Mouse (Mus musculus): ENCODE results near the gene Etv4. TPM values are rescaled to one million over a fixed set of nuclear protein-coding genes. Genes with fewer than 3 reads are reported as not detected.
A peak's percentile ranks its signal among the peaks of the same experiment; 100 is the strongest.

Etv4 gene
- total RNA-seq (2021), result 1 to 10 TPM; 2.7 to 3.1 TPM
- long read RNA-seq, experiment 1, partial matches to known transcripts, result 1 of 1 reads
- long read RNA-seq, experiment 1, other reads (novel, unspliced or antisense), result 0 of 1 reads
- long read RNA-seq, experiment 2, partial matches to known transcripts, result 0 of 2 reads
- long read RNA-seq, experiment 2, other reads (novel, unspliced or antisense), result 0 of 2 reads

- intact Hi-C loops (cut with DNase I), result no loop called here
- Histone ChIP-seq H3K4me3 (peak within 1 kb of the TSS; percentile 83), H3K27ac (peak within 1 kb of the TSS; percentile 38)
- DNase-seq, result peak; percentile 85
- no peak for TF ChIP-seq CTCF (IDR thresholded peaks at IDR 0.05)
Observed at GRCm38 (mm10) chr11:101785143-101785851, at the start of gene Etv4. Etv4 (minus strand) TSS chr11:101785371.

- intact Hi-C loops (cut with DNase I), result loop anchor here (5.0 kb wide), 1 partner anchor 50 kb away; no protein-coding TSS in a partner anchor
- peak overlapping the region; percentile 49 for H3K27ac ChIP-seq
- H3K4me3 ChIP-seq, result no peak overlapping the region
- no peak for DNase-seq
- no peak for TF ChIP-seq CTCF (IDR thresholded peaks at IDR 0.05)
Observed at GRCm38 (mm10) chr11:101832001-101832400, 46.8 kb upstream of the Etv4 start.

- intact Hi-C loops (cut with DNase I), result loop anchor here (5.0 kb wide), 1 partner anchor 52 kb away; no protein-coding TSS in a partner anchor
- DNase-seq, result no peak
- peak overlapping the region; percentile 83 for H3K27ac ChIP-seq
- TF ChIP-seq CTCF (IDR thresholded peaks at IDR 0.05), result no peak
- peak overlapping the region; percentile 43; the same call in 1 of the 2 replicates for H3K4me3 ChIP-seq
Observed at GRCm38 (mm10) chr11:101830616-101831015, 45.4 kb upstream of the Etv4 start.

- intact Hi-C loops (cut with DNase I), result loop anchor here (5.0 kb wide), 1 partner anchor 52 kb away; no protein-coding TSS in a partner anchor
- Histone ChIP-seq H3K4me3 (peak overlapping the region; percentile 43), H3K27ac (peak overlapping the region; percentile 83)
- TF ChIP-seq CTCF (IDR thresholded peaks at IDR 0.05), result no peak
- peak; percentile 72 for DNase-seq
Observed at GRCm38 (mm10) chr11:101830112-101830511, 44.9 kb upstream of the Etv4 start.

GRCm38 (mm10) chr11:101828718-101829117, 43.5 kb upstream of the Etv4 start:
- no peak for TF ChIP-seq CTCF (IDR thresholded peaks at IDR 0.05)
- DNase-seq, result no peak
- intact Hi-C loops (cut with DNase I), result no loop called here
- no peak overlapping the region for H3K27ac ChIP-seq
- H3K4me3 ChIP-seq, result no peak overlapping the region

GRCm38 (mm10) chr11:101823210-101823609, 38.0 kb upstream of the Etv4 start:
- no peak for DNase-seq
- intact Hi-C loops (cut with DNase I), result no loop called here
- Histone ChIP-seq H3K27ac (no peak overlapping the region), H3K4me3 (no peak overlapping the region)
- TF ChIP-seq CTCF (IDR thresholded peaks at IDR 0.05), result no peak

GRCm38 (mm10) chr11:101820899-101821298, 35.7 kb upstream of the Etv4 start:
- peak overlapping the region; percentile 30 for H3K4me3 ChIP-seq
- peak overlapping the region; percentile 65 for H3K27ac ChIP-seq
- intact Hi-C loops (cut with DNase I), result no loop called here
- TF ChIP-seq CTCF (IDR thresholded peaks at IDR 0.05), result no peak
- DNase-seq, result peak; percentile 32

GRCm38 (mm10) chr11:101819853-101820252, 34.7 kb upstream of the Etv4 start:
- intact Hi-C loops (cut with DNase I), result loop anchor here (10.0 kb wide), 1 partner anchor 155 kb away; no protein-coding TSS in a partner anchor
- H3K27ac ChIP-seq, result no peak overlapping the region
- TF ChIP-seq CTCF (IDR thresholded peaks at IDR 0.05), result peak; percentile 39
- no peak for DNase-seq
- no peak overlapping the region for H3K4me3 ChIP-seq

GRCm38 (mm10) chr11:101815103-101816085, 30.2 kb upstream of the Etv4 start:
- peak; percentile 23 for DNase-seq
- intact Hi-C loops (cut with DNase I), result loop anchor here (10.0 kb wide), 1 partner anchor 159 kb away; no protein-coding TSS in a partner anchor
- peak overlapping the region; percentile 1 for H3K4me3 ChIP-seq
- peak overlapping the region; percentile 50 for H3K27ac ChIP-seq
- TF ChIP-seq CTCF (IDR thresholded peaks at IDR 0.05), result no peak

- DNase-seq, result peak; percentile 89
- peak overlapping the region; percentile 48 for H3K4me3 ChIP-seq
- TF ChIP-seq CTCF (IDR thresholded peaks at IDR 0.05), result peak; percentile 96
- H3K27ac ChIP-seq, result peak overlapping the region; percentile 50
- intact Hi-C loops (cut with DNase I), result loop anchor here (10.0 kb wide), 1 partner anchor 160 kb away; no protein-coding TSS in a partner anchor
Observed at GRCm38 (mm10) chr11:101814375-101815102, 29.4 kb upstream of the Etv4 start.

GRCm38 (mm10) chr11:101813259-101813658, 28.1 kb upstream of the Etv4 start:
- intact Hi-C loops (cut with DNase I), result loop anchor here (1.0 to 10.0 kb wide), 3 partner anchors 92 to 162 kb away; no protein-coding TSS in a partner anchor
- no peak overlapping the region for H3K4me3 ChIP-seq
- TF ChIP-seq CTCF (IDR thresholded peaks at IDR 0.05), result no peak; the same call in 1 of the 2 replicates
- DNase-seq, result peak; percentile 81
- no peak overlapping the region for H3K27ac ChIP-seq

Data from gastrocnemius, adult 2 months (tissue).